Mouse (Mus musculus): ENCODE data around the gene Mgat5b.

Gene Mgat5b

DNA sequence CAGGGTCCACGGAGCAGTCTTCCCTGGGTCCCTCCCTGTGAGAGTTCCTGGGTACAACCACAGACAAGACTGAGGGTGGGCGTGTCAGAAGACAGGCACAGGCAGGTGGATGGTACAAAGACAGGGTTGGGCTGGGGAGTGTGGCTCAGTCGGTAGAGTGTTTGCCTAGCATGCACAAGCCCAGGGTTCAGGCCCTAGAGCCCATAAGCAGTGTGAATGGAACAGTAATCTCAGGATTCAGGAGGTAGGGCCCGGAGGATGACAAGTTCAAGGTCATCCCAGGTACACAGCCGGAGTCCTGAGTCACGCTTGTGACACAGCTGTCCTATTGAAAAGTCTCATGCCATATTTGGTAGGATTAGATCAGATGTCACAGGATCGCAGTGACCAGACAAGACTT is 55.7 kb downstream of the Mgat5b start:
- DNase-seq (ENCODE audit: low read depth, low spot score): no peak

DNA sequence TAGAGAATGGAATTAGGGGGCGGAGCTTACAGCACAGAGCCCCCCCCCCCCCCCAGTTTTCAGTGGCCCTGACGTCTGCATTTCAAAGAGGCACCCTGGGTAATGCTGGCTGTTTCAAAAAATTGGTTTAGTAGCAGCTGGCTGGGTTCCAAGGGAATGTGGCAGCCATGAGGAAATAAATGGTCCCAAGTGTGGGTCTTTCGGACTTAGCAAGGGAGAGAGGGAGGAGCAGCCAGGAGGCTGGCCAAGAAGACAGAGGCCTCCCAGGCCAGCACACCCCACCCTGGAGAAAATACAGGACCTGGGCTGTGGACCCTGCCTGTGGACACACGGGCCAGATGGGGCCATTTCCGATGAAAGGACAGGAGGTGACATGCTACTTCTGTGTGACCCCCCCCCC is 61.6 kb downstream of the Mgat5b start:
- DNase-seq (ENCODE audit: low read depth, low spot score): no peak

DNA sequence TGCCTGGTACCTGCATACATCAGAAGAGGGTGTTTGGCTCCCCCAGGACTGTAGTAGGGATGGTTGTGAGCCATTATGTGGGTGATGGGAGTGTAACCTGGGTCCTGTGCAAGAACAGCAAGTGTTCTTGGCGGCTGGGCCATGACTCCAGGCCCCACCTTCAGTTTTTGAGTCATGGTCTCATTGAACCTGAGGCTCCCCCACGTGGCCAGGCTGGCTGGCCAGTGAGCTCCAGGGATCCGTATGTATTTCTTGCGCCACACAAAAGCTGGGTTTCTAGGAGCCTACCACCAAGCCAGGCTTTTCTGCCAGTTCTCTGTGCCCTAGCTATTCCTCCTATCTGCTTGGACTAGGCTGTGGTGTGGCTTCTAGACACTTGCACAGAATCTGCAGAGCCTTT is 63.9 kb downstream of the Mgat5b start:
- no peak for DNase-seq (ENCODE audit: low read depth, low spot score)

DNA sequence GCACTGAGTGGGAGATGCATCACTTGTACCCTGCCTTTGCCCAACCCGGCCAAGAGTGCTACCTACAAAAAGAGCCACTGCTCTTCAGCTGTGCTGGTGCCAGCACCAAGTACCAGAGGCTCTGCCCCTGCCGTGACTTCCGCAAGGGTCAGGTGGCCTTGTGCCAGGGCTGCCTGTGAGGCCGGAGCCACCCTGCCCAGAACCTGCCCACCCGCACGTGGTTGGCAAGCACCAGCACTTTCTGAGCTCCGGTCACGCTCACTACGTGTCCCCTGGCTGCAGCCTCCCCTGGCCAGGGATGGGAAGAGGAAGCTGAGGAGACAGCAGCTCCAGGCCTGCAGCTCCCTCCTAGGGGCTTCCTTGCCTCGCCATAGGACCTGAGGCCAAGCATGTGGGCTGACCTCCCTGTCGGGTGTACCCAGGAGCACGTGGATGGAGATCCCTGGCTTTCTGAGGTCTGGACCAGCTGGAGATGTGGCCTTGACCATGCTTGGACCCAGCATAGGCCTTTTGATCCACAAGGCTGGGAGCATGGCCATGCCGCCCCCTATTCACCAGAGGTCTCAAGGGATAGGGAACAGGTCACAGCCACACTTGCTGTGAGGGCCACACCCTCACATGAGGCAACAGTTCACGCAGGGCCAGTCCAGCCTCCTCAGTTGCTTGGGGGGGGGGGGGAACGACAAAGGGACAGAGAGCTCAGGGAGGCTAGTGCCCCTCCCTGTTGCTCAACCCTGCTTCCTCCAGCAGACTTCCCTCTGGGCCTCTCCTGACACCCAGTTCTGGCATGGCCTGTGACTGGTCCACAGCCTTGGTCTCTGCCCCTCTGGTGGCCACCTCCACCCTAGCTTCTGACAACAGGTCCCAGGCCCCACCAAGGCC is 67.1 kb downstream of the Mgat5b start:
- DNase-seq (ENCODE audit: low read depth, low spot score): no peak

DNA sequence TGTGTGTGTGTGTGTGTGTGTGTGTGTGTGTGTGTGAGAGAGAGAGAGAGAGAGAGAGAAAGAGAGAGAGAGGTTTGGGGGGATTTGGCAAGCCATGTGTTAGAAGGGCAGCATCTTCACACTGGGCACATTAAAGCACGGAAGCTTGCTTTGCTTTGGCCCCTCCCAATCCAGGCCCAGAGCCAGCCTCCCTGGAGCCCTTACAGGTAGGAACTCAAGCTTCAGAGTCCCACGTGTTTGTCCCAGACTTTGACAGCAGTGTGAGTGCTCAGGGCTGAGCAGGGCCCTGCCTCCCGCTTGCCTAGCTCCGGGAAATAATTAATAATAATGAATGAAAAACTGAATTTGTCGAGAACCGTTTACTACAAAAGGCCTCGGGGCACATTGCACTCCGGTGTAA is 69.5 kb downstream of the Mgat5b start:
- no peak for DNase-seq (ENCODE audit: low read depth, low spot score)

DNA sequence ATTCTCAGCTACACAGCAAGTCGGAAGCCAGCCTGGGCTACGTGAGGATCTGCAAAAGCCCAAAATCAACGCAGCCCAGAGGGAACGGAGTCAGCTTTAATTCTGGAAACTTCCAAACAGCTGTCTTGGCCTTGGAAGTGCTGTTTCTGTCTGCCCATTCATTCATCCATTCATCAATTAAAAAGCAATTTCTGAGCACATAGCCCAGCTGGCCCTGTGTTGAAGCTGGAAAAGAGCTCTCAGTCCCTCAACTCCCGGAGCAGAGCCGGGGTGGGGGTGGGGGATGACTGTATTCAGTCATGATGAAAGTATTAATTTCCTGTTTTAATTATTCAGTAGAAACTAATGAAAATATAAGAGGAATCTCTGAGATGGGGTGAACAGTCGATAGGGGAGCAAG is 71.6 kb downstream of the Mgat5b start:
- DNase-seq (ENCODE audit: low read depth, low spot score): peak; percentile 12

DNA sequence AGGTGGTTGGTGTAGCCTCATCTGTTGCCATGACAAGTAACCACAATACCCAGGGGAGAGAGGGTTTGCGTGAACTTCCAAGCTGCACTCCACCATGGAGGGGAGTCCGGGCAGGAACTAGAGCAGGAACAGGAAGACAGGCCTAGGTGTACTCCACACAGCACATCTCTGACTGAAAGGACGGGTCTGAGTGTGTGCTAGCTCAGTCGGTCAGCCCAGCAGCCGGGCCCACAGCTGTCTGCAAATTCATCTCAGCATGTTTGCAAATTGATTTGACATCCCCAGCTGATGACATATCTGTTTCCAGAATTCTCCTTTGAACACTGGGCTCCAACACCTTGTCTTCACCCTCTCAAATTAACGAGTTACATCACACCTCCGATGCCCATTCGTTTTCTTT is 72.7 kb downstream of the Mgat5b start:
- no peak for DNase-seq (ENCODE audit: low read depth, low spot score)

DNA sequence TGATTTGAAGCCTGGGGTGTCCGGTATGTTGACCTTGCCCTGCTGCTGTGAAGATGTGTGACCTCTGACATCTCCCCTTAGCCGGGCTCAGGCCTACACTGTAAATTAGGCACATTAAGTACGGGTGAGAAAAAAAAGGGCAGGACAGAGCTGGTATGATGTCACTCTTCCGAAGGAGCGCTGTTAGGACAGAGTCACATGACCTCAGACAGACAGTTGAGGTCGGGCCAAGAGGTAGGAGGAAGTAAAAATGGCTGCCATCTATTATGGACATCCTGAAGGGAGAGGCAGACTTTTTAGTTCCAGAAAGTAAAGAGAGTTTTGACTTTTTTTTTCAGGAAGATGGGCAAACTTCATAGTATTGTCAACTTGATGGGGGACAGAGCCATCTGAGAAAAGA is 73.3 kb downstream of the Mgat5b start:
- DNase-seq (ENCODE audit: low read depth, low spot score): no peak

DNA sequence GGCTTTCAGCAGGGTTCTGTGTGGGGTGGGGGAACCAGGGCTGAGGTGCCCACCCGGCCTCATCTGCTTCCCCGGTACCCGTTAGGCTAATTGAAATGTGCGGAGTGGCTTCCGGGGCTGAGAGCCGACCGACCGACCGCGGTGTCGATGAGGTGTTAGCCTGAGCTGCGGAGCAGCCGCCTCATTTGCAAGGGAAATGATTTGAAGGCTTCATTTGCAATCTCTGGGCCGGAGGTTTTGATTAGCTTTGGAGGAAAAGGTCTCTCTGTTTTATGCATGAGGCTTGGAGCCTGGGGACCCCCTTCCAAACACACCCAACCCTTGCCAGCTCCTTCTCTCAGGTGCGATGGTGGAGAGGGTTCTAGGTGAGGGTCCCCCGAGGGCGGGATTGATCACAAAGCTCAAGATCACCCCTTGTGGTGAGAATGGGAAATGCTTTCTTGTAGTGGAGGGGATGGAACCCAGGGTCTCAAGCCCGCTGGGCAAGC is 75.5 kb downstream of the Mgat5b start:
- DNase-seq (ENCODE audit: low read depth, low spot score): no peak

DNA sequence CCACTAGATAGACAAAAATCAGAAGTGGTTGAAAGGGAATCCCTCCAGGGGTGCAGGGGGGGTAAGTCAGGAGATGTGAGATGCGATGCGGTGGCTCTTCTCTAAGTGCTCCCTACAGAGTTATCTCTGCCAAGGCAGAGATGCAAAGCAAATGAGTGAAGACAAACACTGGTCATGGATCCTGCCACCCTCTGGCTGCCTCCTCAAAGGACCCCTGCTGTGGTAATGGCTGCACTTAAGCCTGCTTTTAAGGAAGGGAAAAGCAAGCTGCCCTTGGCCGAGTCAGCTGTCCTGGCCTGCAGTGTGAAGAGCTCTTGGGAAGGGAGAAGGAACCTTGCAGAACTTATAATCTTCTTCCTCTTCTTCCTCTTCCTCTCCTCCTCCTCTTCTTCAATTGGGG is 78.3 kb downstream of the Mgat5b start:
- no peak for DNase-seq (ENCODE audit: low read depth, low spot score)

DNA sequence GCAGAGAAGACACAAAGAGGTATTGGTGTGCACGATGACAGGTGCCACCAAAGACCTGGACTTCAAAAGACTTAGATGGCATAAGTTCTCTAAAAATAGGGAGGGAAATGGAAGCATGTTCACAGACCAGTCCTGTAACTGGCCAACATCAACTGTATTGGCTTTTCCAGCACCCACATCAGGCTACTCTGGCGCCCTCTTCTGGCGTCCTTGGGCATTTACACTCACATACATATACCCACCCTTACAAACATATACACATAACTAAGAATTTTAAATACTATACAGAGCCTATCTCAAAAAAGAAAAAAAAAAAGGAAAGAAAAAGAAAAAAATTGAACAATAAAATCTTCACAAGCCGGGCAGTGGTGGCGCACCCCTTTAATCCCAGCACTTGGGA is 80.3 kb downstream of the Mgat5b start:
- DNase-seq (ENCODE audit: low read depth, low spot score): no peak

DNA sequence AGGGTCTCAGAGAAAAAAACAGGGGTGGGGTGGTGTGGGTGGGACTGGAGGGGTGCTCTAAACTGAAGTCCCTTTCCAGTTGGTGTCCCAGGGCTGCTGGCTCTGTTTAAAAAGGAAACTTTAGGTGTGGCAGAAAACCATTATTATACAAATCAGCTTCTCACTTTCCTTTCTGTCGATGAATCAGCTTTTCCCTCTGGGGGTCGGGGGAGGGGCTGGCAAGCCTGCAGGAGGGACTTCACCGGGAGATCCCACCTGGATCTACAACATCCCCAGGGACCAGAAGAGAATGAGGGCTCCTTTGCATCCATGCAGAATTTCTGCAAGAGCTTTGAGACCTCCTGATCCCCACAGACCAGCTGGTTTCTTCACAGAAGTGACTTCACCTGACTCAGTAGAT is 81.6 kb downstream of the Mgat5b start:
- no peak for DNase-seq (ENCODE audit: low read depth, low spot score)

DNA sequence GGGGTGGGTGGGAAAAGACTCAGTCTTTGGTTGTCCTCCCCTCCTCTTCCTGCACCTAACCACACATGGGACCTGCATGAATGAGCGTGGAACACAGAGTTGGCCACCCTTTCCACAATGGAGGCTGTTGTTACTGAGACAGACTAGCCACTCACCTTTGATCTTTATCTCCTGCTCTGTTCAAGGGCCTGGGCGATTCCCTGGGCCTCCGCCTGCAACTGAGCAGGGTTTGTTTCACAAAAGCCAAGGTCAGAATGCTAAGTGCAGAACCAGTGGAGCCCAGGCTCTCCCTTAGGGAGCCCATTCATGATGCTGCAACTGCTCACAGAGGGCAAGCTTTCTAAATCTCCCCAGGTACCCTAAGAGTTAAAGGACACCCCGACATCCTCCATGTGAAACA is 83.1 kb downstream of the Mgat5b start:
- no peak for DNase-seq (ENCODE audit: low read depth, low spot score)

DNA sequence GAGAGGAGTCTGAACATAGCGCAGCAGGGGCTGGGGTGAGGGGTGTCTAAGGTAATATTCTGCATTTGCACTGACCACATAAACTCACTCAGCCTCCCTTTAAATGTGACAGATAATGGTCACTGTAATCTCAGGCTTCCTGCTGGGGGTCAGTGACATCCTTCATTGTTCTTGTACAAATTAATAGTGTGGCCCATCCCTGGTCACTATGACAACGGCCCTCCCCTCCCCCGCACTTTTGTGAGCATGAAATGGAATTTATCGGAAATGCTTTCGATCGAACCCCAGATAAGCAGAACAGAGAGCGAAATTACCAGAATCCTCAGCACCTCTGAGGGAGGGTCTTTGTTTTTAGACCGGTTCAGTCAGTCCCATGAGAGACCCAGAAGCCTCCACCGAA is 84.8 kb downstream of the Mgat5b start:
- no peak for DNase-seq (ENCODE audit: low read depth, low spot score)

DNA sequence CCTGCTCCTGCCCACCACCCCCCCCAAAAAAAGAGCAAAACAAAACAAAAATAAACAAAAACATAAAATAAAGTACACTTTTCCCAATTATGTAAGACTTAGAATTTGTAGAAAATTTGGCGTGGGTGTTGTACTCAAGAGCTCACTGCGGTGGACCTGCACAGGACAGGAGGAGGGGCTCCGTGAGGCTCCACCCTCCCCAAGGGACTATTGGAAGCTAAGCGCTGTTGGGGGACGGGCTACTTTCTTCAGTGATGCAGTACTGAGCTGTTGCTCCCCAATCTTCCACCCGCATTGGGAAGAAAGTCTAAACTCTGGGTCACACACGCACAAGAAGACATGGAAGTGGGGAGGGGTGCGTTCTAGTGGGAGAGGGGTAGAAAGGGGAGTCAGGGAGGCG is 85.6 kb downstream of the Mgat5b start:
- DNase-seq (ENCODE audit: low read depth, low spot score): no peak

DNA sequence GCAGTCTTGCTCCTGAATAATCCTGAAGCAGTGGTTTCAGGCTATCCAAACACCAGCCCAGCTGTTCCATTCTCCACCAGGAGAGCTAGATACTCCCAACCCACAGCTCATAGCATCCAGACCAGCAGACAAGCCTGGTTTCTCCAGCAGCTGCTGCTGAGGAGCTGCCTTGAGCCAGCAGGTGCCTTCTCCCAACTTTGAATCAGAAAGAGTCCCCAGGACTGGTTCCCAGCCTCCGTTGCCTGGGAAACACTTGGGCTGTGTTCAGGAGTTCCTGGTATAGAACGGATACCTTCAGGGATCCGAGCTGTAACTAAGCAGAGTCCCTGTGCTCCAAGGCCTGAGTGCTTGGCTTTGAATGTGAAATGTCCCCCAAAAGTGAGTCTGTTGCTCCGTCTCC is 98.8 kb downstream of the Mgat5b start:
- peak; percentile 56 for DNase-seq (ENCODE audit: low read depth, low spot score)

DNA sequence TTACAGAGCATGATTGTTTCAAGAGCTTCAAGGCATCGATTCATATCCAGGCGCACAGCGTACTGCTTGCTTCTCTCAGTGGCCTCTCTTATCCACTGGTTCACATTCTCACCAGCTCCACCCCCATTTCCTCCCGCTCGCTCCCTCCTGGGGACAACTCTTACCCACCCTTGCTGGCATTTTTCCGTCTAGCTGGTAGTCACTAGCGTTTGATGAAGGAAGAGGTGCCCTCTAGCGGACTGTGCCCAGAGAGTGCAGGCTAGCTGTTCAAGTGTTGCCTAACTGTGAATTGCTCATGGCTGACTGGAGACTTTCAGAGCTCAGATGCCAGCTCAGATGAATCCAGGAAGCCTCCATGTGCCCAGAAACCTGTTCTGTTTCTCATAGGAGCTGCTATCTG is 99.7 kb downstream of the Mgat5b start:
- DNase-seq (ENCODE audit: low read depth, low spot score): peak; percentile 91

DNA sequence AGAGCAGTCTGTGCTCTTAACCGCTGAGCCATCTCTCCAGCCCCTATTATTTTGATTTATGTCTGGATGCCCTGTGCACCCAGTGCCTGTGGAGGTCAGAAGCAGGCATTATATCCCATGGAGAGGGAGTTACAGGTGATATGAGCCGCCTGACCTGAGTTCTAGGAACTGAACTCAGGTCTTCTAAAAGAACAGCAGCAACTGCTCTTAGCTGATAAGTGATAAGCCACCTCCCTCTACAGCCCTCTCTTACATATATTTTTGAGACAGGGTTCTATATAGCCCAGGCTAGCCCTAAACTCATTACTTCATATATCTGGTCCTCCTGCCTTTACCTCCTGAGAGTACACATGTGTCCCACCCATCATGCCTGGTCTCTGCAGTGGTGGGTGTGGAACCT is 102.4 kb downstream of the Mgat5b start:
- no peak for DNase-seq (ENCODE audit: low read depth, low spot score)

DNA sequence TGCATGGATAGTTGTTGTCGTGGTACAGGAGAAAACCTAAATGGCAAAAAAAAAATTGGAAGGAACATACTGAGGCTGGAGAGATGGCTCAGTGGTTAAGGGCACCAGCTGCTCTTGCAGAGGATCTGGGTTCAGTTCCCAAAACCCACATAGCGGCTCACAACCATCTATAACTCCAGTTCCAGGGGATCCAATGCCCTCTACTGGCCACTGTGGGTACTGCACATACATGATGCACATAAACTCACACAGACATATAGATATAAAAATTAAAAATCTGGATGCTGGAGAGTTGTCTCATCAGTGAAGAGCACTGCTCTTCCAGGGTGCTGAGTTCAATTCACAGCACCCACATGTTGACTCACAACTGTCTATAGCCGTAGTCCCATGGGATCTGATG is 104.9 kb downstream of the Mgat5b start:
- DNase-seq (ENCODE audit: low read depth, low spot score): no peak

DNA sequence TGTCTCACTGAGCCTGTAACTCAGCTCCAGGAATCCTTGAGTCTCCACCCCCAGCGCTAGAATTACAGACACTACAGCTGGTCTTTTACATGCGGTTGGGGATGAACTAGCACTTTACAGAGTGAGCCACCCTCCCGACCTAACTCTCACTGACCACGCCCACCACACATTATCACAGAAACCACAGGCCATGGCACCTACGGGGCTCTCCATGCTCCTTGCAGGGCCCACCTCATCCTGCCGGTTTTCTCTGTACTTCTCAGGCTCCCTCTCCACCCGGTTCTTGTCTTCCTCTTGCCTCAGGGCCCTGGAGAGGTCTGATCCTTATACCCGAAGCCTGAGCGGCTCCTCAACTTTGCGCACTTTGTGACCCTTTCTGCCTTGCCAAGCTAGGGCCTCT is 109.0 kb downstream of the Mgat5b start:
- no peak for DNase-seq (ENCODE audit: low read depth, low spot score)

DNA sequence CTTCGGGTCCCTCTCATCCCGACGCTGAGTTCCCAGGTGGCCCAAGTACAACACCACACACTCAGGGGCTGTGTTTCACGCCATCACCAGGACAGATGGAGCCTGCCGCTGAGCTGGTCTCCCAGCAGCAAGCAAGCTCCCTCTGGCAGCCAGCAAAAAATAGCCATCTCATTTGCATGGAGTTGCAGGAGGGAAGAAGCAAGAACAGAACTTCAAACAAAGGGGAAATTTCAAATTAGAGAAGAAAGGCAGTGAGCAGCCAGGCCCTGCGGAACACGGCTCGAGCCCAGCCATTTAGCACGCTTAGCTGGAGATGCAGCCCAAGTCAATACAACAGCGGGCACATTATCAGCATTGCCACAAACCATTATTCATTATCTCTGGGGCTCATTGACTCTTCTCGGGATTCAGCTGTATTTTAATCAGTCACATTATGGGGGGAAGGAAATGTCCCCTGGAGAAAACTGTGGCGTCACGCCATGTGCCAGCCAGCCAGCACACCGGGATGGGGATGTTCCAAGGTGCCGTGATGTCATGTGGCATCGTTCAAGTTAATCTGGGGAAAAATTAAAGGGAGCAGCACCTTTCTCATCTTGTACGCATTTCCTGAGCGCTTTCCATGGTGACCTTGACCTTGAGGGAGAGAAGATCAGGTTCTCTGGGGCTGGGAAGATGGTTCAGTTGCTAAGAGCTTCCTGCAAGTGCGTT is 110.4 kb downstream of the Mgat5b start:
- DNase-seq (ENCODE audit: low read depth, low spot score): peak; percentile 82

DNA sequence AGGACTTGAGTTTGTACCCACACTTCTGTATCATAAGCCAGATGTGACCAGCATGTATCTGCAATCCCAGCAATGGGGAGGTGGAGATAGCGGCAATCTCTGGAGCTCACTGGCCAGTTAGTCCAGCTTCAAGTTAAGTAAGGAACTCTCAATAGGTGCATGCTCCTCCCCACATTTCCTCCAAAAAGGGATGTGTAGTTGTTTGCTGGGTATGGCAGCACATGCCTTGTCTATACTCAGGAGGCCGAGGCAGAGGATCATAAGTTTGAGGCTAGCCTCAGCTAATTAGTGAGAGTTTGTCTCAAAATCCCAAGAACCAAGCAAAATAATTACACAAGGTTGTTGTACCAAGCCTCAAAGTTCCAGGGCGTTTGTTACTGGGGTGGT is 110.9 kb downstream of the Mgat5b start:
- DNase-seq (ENCODE audit: low read depth, low spot score): no peak

DNA sequence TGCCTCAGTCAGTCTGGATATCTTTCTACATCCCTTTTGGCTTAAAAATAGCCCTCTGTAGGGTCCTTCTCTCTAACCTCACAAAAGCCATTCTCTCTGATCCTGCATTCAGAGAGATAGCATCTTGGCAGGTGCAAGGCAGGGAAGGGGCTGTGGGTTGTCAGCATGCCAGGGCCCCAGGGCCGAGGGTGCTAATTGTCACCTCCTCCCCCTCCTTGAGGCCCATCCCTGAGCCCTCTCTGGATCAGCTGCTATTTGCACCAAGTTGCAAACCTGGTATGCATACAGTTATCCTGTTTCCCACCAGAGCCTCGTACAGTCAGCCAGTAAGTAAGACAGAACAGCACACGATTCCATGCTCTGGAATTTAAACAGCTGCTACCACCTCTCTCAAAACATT is 111.4 kb downstream of the Mgat5b start:
- DNase-seq (ENCODE audit: low read depth, low spot score): no peak

Measured in telencephalon, adult 2 months (tissue).